Comparison of ENCODE assay signal across 20 mouse cellular contexts in the genomic region with DNA sequence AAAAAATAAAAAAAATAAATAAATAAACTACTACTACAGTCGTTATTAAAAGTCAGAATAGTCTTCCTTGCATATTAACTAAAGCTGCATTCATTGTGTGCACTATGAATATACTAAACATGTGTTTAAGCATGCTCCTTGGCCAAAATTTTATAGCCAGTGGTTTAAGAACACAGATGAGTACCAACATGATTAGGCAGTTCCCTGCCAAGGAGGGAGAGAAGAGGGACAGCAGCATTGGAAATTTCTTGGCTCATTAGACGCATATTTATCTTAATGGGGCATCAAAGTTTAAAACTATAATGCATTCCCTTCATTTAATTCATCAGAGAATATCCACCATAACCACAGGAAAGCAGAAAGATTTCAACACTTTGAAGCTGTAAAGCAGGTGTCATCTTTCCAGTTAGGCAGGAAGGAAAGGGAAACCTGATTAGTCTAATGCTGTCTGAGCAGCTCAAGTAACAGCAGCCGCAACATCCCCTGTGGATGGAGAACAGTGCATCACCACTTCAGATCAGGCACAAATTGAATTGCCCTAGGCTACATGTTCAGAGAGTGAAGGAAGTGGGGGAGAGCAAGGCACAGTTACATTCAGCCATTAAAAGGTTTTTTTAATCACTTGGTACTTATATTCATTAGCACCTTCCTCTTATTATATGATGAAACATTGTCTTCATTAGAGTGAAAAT.
DNase-seq lines count a peak whose midpoint lies in the region; ATAC-seq lines count a peak whose summit lies in the region.
"Had no signal": no experiment of that assay in that cellular context is flagged by ENCODE, and none has a peak within 500 bp of the region (broad histone marks: within the 10 kb centered on the region; RNA-seq: fewer than 3 reads in every experiment).

No protein-coding gene starts in this region.

- DNase-seq in neural tube, embryonic 11.5 days (ENCODE audit: low spot score), result peak; percentile 15
- DNase-seq in retina, embryonic 14.5 days (ENCODE audit: low spot score), result peak; percentile 30
- DNase-seq in spleen, adult 18-20 months, result no peak
- no peak for DNase-seq in heart, adult 18-20 months
- DNase-seq in T-cell, adult 2 months (ENCODE audit: low spot score), result no peak
- DNase-seq: cerebellum, adult 11-12 months; gastrocnemius, postnatal 36 days; layer of hippocampus, postnatal 36 days; lung, postnatal 14 days; thymus, postnatal 14 days had no signal

- H3K4me2 ChIP-seq in neural tube, embryonic 11.5 days (ENCODE audit: low read depth), result no peak overlapping the region
- no peak overlapping the region for H3K4me2 ChIP-seq in neural tube, embryonic 15.5 days
- H3K4me2 ChIP-seq in forebrain, embryonic 13.5 days, result no peak overlapping the region
- no peak overlapping the region for H3K4me2 ChIP-seq in hindbrain, embryonic 16.5 days (ENCODE audit: low read length)
- H3K4me2 ChIP-seq: heart, embryonic 15.5 days; kidney, embryonic 15.5 days; stomach, embryonic 15.5 days had no signal

- H3K4me3 ChIP-seq in neural tube, embryonic 11.5 days (ENCODE audit: low read depth, low read length), result no peak overlapping the region
- H3K4me3 ChIP-seq in neural tube, embryonic 15.5 days (replicated peaks), result no peak overlapping the region
- H3K4me3 ChIP-seq in forebrain, embryonic 13.5 days, result no peak overlapping the region
- no peak overlapping the region for H3K4me3 ChIP-seq in hindbrain, embryonic 16.5 days (ENCODE audit: low read length)
- H3K4me3 ChIP-seq: heart, embryonic 15.5 days; kidney, embryonic 15.5 days; limb, embryonic 10.5 days; stomach, embryonic 15.5 days had no signal

- H3K4me1 ChIP-seq in neural tube, embryonic 11.5 days (ENCODE audit: control insufficient read depth, insufficient read depth, low read length), result no peaks in the 10 kb centered on the region
- H3K4me1 ChIP-seq in neural tube, embryonic 15.5 days, result peaks cover 3% of the 10 kb centered on the region; the same call in 1 of the 2 replicates
- H3K4me1 ChIP-seq in forebrain, embryonic 13.5 days, result no peaks in the 10 kb centered on the region
- no peaks in the 10 kb centered on the region for H3K4me1 ChIP-seq in hindbrain, embryonic 16.5 days (ENCODE audit: control insufficient read depth, insufficient read depth, low read depth, low read length)
- H3K4me1 ChIP-seq: heart, embryonic 15.5 days; kidney, embryonic 15.5 days; limb, embryonic 10.5 days; stomach, embryonic 15.5 days had no signal

- H3K36me3 ChIP-seq in neural tube, embryonic 11.5 days (ENCODE audit: control insufficient read depth, insufficient read depth, low read length), result no peaks in the 10 kb centered on the region
- H3K36me3 ChIP-seq in neural tube, embryonic 15.5 days, result no peaks in the 10 kb centered on the region
- no peaks in the 10 kb centered on the region for H3K36me3 ChIP-seq in forebrain, embryonic 13.5 days (ENCODE audit: poor library complexity, severe bottlenecking)
- no peaks in the 10 kb centered on the region for H3K36me3 ChIP-seq in hindbrain, embryonic 16.5 days (ENCODE audit: control insufficient read depth, insufficient read depth, low read length)
- H3K36me3 ChIP-seq: heart, embryonic 15.5 days; kidney, embryonic 15.5 days; limb, embryonic 10.5 days; stomach, embryonic 15.5 days had no signal

- H3K27me3 ChIP-seq in neural tube, embryonic 11.5 days (ENCODE audit: control insufficient read depth, insufficient read depth, low read length), result no peaks in the 10 kb centered on the region
- H3K27me3 ChIP-seq in neural tube, embryonic 15.5 days (replicated peaks), result no peaks in the 10 kb centered on the region
- no peaks in the 10 kb centered on the region for H3K27me3 ChIP-seq in forebrain, embryonic 13.5 days
- H3K27me3 ChIP-seq in hindbrain, embryonic 16.5 days (replicated peaks; ENCODE audit: control insufficient read depth, insufficient read depth, low read length), result no peaks in the 10 kb centered on the region
- H3K27me3 ChIP-seq: heart, embryonic 15.5 days; kidney, embryonic 15.5 days; stomach, embryonic 15.5 days had no signal

- no peak overlapping the region for H3K9ac ChIP-seq in neural tube, embryonic 11.5 days (ENCODE audit: low read length)
- H3K9ac ChIP-seq in neural tube, embryonic 15.5 days (replicated peaks), result no peak overlapping the region
- no peak overlapping the region for H3K9ac ChIP-seq in forebrain, embryonic 13.5 days
- no peak overlapping the region for H3K9ac ChIP-seq in hindbrain, embryonic 16.5 days (ENCODE audit: low read depth, low read length)
- H3K9ac ChIP-seq: heart, embryonic 15.5 days; kidney, embryonic 15.5 days; liver, embryonic 14.5 days; stomach, embryonic 15.5 days had no signal

- WGBS in neural tube, embryonic 11.5 days, result 71% methylated on average over 3 of the region's 3 CpGs
- 47% methylated on average over 3 of the region's 3 CpGs for WGBS in neural tube, embryonic 15.5 days
- 59% methylated on average over 3 of the region's 3 CpGs for WGBS in forebrain, embryonic 13.5 days
- 53% methylated on average over 3 of the region's 3 CpGs for WGBS in hindbrain, embryonic 16.5 days

- no peak overlapping the region for H3K27ac ChIP-seq in neural tube, embryonic 11.5 days (ENCODE audit: low read depth, low read length)
- no peak overlapping the region for H3K27ac ChIP-seq in neural tube, embryonic 15.5 days (replicated peaks)
- no peak overlapping the region for H3K27ac ChIP-seq in forebrain, embryonic 13.5 days
- no peak overlapping the region for H3K27ac ChIP-seq in hindbrain, embryonic 16.5 days (ENCODE audit: low read depth, low read length)
- H3K27ac ChIP-seq: heart, embryonic 15.5 days; kidney, embryonic 15.5 days; limb, embryonic 10.5 days; liver, embryonic 14.5 days; stomach, embryonic 15.5 days had no signal

- H3K9me3 ChIP-seq in neural tube, embryonic 11.5 days (ENCODE audit: control insufficient read depth, low read length), result no peaks in the 10 kb centered on the region
- no peaks in the 10 kb centered on the region for H3K9me3 ChIP-seq in neural tube, embryonic 15.5 days (replicated peaks)
- no peaks in the 10 kb centered on the region for H3K9me3 ChIP-seq in forebrain, embryonic 13.5 days (replicated peaks)
- H3K9me3 ChIP-seq in hindbrain, embryonic 16.5 days (ENCODE audit: control insufficient read depth, low read length), result no peaks in the 10 kb centered on the region
- H3K9me3 ChIP-seq: heart, embryonic 15.5 days; kidney, embryonic 15.5 days; limb, embryonic 10.5 days; stomach, embryonic 15.5 days had no signal

- ATAC-seq in neural tube, embryonic 11.5 days (ENCODE audit: insufficient read depth, low FRiP score, low TSS enrichment), result no peak
- no peak for ATAC-seq in neural tube, embryonic 15.5 days (ENCODE audit: low FRiP score)
- ATAC-seq in forebrain, embryonic 13.5 days, result peak; percentile 70; the same call in 1 of the 2 replicates
- peak; percentile 87 for ATAC-seq in hindbrain, embryonic 16.5 days
- ATAC-seq: activated CD4-positive, CD25-positive, alpha-beta regulatory T cell, adult 4 months; inflammation-experienced regulatory T-cells, adult 6 months had no signal

Comparison
In these comparisons a context has a peak if more than half of its experiments do, and no peak if none do; other contexts are left out.
1. ATAC-seq: peak in forebrain, embryonic 13.5 days (single experiment) and hindbrain, embryonic 16.5 days (single experiment); none in neural tube, embryonic 11.5 days (single experiment) and neural tube, embryonic 15.5 days (single experiment).
2. DNase-seq: peak in neural tube, embryonic 11.5 days (single experiment) and retina, embryonic 14.5 days (single experiment); none in spleen, adult 18-20 months (0 of 2), heart, adult 18-20 months (0 of 2) and T-cell, adult 2 months (single experiment).